Mouse (Mus musculus) frontal cortex, adult (tissue): ENCODE data around the gene Snrnp25.
A peak's percentile ranks its signal among the peaks of the same experiment; 100 is the strongest.

Experiments used
- ATAC-seq: cut with Nextera tagmentation; 2 replicates; pipeline ENCODE4 v1.9.2; 2017; ENCODE audit warnings: mild to moderate bottlenecking, moderate library complexity, mixed read lengths; ENCODE audit not compliant: low TSS enrichment

Snrnp25 gene

GRCm38 (mm10) chr11:32244064-32244463 lies 38.8 kb downstream of the Snrnp25 start:
- ATAC-seq = no peak

- ATAC-seq = no peak
Measured at GRCm38 (mm10) chr11:32244617-32245016, 39.4 kb downstream of the Snrnp25 start.

GRCm38 (mm10) chr11:32245614-32246013 lies 40.4 kb downstream of the Snrnp25 start:
- no peak for ATAC-seq

- no peak for ATAC-seq
Measured at GRCm38 (mm10) chr11:32247068-32247467, 41.9 kb downstream of the Snrnp25 start.

GRCm38 (mm10) chr11:32248350-32248749 lies 43.1 kb downstream of the Snrnp25 start:
- no peak for ATAC-seq

GRCm38 (mm10) chr11:32250880-32251763 lies 45.9 kb downstream of the Snrnp25 start:
- ATAC-seq = peak; percentile 70

- ATAC-seq = no peak
Measured at GRCm38 (mm10) chr11:32253121-32253520, 47.9 kb downstream of the Snrnp25 start.

- no peak for ATAC-seq
Measured at GRCm38 (mm10) chr11:32256146-32256545, 50.9 kb downstream of the Snrnp25 start.

- no peak for ATAC-seq
Measured at GRCm38 (mm10) chr11:32256566-32256965, 51.4 kb downstream of the Snrnp25 start.
